Mouse (Mus musculus) spleen, adult 2 months (tissue): ENCODE data around the gene Ssh2.

Experiments used
- CTCF ChIP-seq: fragments of 200-500 bp; IDR thresholded peaks from 2 replicates; pipeline ENCODE4 v1.5.1; 2011; ENCODE audit warnings: mild to moderate bottlenecking, inconsistent platforms; ENCODE audit not compliant: insufficient read depth, insufficient read length, insufficient replicate concordance; ENCODE audit errors: extremely low read depth
- POLR2A ChIP-seq: fragments of 200-500 bp; IDR thresholded peaks from 2 replicates; pipeline ENCODE4 v1.6.1; 2011; ENCODE audit warnings: low read depth, low read length, inconsistent platforms

DNA sequence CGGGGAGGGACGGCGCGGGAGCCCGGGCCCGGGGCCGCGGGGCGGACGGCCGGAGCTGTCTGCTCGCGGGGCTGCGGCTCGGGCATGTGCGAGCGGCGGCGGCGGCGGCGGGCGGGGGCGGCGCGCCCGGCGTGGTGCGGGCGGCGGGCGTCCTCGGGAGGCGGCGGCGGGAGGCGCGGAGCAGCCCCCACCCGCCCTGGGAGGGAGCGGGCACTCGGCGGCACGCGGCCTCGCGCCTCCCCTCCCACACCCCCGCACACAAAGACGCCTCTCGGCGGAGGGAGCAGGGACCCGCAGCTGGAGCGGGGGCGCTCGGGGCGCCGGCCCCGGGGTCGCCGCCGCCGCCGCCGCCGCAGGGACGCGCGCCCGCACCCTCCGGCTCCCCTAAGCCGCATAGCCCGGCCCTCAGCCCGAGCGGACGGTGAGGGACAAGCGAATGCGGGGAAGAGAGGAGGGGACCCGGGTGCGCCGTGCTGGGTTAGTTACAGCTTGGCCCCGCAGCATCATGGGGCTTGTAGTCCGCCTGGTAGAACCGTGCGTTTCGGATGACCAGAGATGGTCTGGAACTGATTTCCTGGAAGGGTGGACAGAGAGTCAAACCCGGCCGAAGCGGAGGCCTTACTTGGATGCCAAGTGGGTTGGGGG, 273.6 kb downstream of the Ssh2 start, which contains the start of gene Ankrd13b:
- TF ChIP-seq CTCF, result no peak
- no peak for TF ChIP-seq POLR2A
